Mouse (Mus musculus) natural killer cell, adult 2 months (primary cell): ENCODE data around the gene Htra2.
A peak's percentile ranks its signal among the peaks of the same experiment; 100 is the strongest.

Source experiments
- DNase-seq, 2 experiments: peaks; one replicate each; pipeline ENCODE4 v3.0.0; 2022; ENCODE audit warnings: low spot score in 2 of 2

The Htra2 gene

DNA sequence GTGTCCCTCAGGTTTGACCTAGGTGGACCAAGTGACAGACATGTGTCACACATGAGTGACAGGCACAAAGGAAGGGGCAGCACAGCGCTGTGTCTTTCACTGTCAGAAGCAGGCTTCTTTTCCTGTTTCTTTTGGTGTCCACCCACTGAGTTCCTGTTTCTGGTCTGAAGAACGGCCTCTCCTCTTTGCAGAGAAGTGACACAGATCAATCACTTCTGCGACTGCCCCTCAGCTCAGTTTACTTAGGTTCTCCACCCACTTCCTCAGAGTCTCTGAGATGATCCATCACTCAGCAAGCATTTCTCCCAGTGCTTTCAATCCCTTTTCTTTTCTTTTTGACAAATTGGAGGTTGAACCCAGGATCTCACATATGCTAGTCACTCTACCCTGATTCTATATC lies 46.4 kb downstream of the Htra2 start:
- peak; percentile 18 to 21 for DNase-seq

DNA sequence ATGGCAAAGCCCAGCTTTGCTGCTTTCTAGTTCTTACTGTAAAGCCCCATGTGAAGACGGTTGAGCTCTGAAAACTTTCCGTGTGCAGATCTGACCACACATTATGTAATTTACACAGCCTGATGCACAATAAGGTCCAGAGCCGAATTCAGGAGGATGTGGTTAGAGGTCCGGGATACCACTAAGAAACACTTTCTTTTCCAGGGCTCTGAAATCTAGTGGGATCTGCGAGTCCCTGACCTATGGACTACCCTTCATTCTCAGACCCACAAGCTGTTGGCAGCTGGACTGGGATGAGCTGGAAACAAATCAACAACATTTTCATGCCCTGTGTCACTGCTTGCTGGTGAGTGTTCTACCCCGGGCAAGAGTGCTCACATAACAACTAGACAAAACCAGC lies 49.0 kb downstream of the Htra2 start:
- no peak for DNase-seq

DNA sequence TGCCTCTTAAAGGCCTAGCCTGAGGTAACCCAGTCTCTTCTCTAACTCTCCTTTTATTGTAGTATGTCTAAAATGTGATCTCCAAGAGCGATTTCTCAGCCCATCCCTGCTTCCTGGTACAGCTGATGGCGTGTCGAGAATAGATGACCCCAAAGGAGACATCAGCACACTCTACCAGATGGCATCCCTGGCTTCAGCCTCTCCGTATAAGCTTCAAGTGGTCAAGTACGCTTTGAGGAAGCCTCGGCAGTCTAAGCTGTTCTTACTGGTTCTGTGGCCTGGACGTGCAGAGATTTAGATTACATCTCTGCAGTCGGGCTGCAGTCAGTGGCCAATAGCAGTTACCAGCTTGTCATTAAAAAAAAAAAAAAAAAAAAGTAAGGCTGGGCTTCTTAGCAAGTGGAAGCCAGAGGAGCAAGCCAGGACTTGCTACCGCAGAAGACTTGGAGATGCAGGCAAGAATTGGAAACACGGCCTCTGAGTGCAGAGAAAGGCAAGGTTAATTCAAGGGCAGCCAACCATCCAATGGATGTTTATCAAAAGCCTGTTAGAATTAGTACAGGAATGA lies 49.5 kb downstream of the Htra2 start:
- no peak for DNase-seq

DNA sequence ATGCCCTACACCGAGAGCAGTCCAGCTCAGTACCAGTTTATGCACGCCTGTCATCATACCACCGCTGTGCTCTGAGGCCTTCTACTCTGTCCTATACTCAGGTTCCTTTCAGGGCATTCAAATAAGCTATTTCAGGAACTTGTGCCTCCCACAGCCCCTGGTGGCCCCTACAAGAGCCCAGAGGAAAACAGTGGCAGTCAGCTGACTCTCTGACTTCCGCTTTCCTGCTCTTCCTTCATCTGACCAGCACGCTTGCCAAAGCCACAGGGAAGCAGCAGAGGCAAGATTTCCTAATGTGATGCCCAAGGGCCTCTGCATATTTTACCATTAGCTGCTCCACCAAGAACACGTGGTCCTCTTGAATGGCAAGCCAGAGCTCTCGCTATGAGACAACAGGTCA lies 50.2 kb downstream of the Htra2 start:
- DNase-seq = peak in 1 of 2 experiments; percentile 41

DNA sequence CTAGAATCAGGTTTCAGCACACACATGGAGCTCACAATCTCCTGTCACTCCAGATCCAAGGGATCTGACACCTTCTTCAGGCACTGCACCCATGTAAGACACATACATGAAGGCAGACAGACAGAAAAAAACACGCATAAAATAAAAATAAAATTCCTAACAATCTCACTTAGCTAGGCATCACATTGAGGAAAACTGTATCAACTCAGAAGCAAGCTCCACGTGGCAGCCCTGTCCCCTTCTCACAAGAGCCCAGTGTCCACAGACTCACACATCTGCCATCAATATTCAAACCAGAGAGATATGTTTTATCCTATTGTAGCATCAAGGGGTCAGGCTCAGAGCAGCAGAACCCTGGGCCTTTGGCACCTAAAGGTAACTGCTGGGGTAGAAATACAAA lies 50.8 kb downstream of the Htra2 start:
- DNase-seq = no peak

DNA sequence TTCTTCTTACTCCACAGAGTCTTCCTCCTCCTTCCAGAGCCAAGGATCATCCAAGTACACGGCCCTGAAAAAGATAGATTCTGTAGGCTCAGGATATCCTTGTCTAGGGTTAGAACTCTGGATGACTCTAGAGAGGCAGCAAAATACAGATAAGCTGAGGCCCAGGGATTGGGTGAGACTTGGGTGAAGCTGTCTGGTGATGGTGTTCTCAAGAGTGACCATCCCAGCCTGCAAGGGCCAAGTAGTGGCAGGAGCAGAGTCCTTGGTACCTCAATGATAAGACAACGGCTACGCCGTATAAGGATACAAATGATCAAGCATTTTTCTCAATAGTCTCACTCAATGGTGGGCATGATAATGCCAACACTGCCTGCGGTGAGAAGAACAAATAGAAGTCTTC lies 51.2 kb downstream of the Htra2 start:
- DNase-seq = no peak

DNA sequence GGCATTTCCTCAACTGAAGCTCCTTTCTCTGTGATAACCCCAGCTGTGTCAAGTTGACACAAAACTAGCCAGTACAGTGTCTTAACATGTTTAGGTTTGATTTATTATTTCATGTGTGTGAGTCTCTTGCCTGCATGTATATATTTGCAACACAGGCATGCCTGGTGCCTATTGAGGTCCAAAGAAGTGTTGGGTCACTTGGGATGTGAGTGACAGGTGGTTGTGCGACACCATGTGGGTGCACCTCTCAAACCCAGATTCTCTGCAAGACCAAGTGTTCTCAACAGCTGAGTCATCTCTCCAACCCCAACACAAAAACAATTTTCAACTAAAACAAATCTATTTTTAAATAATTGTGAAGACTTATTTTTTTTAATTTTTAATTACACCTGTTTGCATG lies 52.0 kb downstream of the Htra2 start:
- DNase-seq = no peak
